Mouse (Mus musculus) liver, adult (tissue): ENCODE measurements around the gene Slc15a4.

Experiments
- GATA4 ChIP-seq: IDR thresholded peaks from 2 replicates; pipeline ENCODE4 v1.6.1; 2014; ENCODE audit warnings: mild to moderate bottlenecking, low read length; ENCODE audit not compliant: insufficient replicate concordance

The Slc15a4 gene

GRCm38 (mm10) chr5:127637622-127638021 lies 4.9 kb upstream of the Slc15a4 start:
- no peak for TF ChIP-seq GATA4

- no peak for TF ChIP-seq GATA4
Observed at GRCm38 (mm10) chr5:127633666-127634065, 969 bp upstream of the Slc15a4 start.

DNA sequence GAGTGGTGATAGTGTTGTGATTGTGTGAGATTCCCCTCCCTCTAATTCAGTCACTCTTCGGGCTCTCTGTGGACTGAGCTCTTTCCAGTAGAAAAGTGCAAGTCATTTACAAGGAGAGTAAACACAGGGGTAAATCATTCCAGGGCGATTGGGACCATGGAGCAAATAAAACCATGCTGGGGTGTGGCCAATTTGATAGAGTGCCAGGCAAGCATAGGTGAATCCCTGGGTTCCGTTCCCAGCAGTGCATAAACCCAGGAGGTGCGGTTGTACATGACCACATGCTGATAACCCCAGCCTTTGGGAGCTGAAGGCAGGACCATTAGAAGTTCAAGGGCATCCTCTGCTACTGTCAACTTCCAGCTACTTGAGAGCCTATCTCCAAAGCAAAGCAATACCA lies 491 bp upstream of the Slc15a4 start:
- no peak for TF ChIP-seq GATA4

GRCm38 (mm10) chr5:127631671-127632070 lies 1.0 kb downstream of the Slc15a4 start:
- no peak for TF ChIP-seq GATA4

DNA sequence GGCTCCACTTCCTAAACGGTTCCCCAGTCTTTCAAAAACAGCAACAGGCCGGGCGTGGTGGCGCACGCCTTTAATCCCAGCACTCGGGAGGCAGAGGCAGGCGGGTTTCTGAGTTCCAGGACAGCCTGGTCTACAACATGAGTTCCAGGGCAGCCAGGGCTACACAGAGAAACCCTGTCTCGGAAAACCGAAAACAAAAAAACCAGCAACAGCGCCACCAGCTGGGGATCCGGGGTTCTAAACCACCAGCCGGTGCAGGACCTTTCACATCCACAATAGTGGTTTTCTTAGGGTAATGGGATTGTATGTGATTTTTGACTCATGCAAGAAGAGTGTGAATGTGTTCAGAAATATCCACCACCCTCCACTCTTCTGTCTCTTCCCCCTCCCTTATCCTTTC lies 5.5 kb downstream of the Slc15a4 start:
- TF ChIP-seq GATA4: no peak

GRCm38 (mm10) chr5:127624427-127625213 lies 8.1 kb downstream of the Slc15a4 start:
- TF ChIP-seq GATA4: no peak

- TF ChIP-seq GATA4: no peak
Observed at GRCm38 (mm10) chr5:127621108-127621507, 11.6 kb downstream of the Slc15a4 start.

GRCm38 (mm10) chr5:127620371-127620770 lies 12.3 kb downstream of the Slc15a4 start:
- no peak for TF ChIP-seq GATA4

DNA sequence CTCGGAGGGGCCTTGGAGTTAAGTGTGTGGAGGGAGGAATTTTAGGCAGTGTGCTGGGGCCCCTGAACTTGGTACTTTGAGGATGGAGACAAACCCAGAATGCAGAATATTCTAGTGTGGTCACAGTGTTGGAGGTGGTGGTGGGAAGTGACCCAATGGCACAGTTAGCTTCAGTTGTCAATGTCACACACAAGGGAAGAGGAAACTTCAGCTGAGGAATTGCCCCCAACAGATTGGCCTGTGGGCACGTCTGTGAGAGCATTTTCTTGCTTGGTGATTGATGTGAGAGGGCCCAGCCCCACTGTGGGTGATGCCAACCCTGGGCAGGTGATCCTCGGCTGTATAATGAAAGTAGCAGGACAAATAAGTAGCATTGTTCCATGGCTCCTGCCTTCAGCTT lies 13.9 kb downstream of the Slc15a4 start:
- TF ChIP-seq GATA4: no peak

GRCm38 (mm10) chr5:127616884-127617635 lies 15.6 kb downstream of the Slc15a4 start:
- TF ChIP-seq GATA4: 0 out of 2 replicates have a peak, but pooled peaks have one; percentile 13

DNA sequence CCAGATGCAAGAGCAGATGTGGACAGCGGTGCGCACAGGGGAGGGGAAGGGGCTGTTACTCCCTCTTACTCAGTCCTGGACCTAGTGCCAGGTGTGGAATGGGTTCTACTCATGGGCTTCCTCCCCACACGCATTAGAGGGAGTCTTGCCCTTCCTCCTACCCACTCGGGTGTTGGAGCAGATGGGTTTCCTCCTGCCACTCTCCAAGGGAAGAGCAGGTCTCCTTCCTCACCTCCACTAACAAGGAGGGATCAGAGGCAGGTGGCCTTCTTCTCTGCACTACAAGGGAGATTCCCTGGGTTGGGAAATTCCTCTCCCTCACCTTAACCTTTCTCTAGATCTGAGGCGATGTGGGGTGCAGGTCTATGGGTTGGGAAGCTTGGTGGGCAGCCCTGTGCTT lies 16.5 kb downstream of the Slc15a4 start:
- TF ChIP-seq GATA4: no peak

GRCm38 (mm10) chr5:127615459-127615858 lies 17.2 kb downstream of the Slc15a4 start:
- no peak for TF ChIP-seq GATA4

GRCm38 (mm10) chr5:127612397-127612796 lies 20.3 kb downstream of the Slc15a4 start:
- TF ChIP-seq GATA4: no peak

- no peak for TF ChIP-seq GATA4
Observed at GRCm38 (mm10) chr5:127611881-127612280, 20.8 kb downstream of the Slc15a4 start.

DNA sequence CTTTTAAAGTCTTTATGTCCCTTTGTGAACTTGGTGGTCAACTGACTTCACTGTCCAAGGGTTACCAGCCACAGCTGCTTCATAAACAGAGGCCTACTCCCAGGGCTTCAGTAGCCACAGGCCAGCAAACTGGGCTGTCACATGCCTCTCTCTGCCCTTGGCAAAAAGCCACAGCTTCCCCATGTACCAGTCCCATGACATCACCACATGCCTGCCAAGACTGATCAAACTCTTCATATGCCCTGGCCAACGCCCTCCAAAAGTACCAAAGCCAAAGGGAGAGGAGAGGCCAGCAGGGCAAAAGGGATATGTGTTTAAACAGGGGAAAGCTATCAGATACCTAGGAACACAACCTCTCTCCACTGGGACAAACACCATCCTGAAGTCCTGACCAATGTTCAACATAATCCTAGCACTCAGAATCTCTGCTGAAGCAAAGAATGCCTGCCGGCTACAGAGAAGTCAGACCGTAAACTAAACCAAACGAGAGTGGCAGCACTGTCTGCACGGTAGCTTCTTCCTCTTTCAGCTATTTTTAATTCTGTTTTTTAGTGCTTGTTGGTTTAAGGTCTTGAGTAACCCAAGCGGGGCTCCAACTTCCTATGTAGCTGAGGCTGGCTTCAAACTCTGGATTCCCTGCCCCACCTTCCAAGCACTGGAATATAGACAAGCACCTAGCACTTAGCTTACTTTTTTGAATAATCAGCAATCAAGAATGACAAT lies 21.7 kb downstream of the Slc15a4 start:
- TF ChIP-seq GATA4: no peak
